ENCODE assay signal across 8 mouse cellular contexts in genomic region chr4:104643534-104644356, GRCm38 (mm10).
DNase-seq lines count a peak whose midpoint lies in the region; ATAC-seq and TF ChIP-seq lines count a peak whose summit lies in the region.

No protein-coding gene starts in this region.

- no peak for TF ChIP-seq EP300 in lung, postnatal 0 days (IDR thresholded peaks at IDR 0.05)

- no peaks in the 10 kb centered on the region for H3K27me3 ChIP-seq in lung, postnatal 0 days (replicated peaks; ENCODE audit: insufficient read depth, low read length)

- no peak overlapping the region for H3K4me3 ChIP-seq in lung, postnatal 0 days (ENCODE audit: low read depth, low read length)

- peak; percentile 49; the same call in 1 of the 2 replicates for ATAC-seq in lung, postnatal 0 days

- WGBS in lung, postnatal 0 days, result 54% methylated on average over 6 of the region's 6 CpGs

- DNase-seq in Muller cell, postnatal 12 days (ENCODE audit: inconsistent ontology term), result peak; percentile 48
- peak; percentile 89 for DNase-seq in cerebellum, adult 11-12 months
- DNase-seq in frontal cortex, postnatal 10 days (ENCODE audit: low spot score in 2 of 2), result peak; percentile 55 to 69
- DNase-seq in lung, postnatal 0 days (ENCODE audit: low spot score), result peak; percentile 10
- DNase-seq in gastrocnemius, postnatal 14 days, result no peak
- no peak for DNase-seq in urinary bladder, adult 2 months (ENCODE audit: low spot score)
- DNase-seq in embryo, embryonic 10.5 days (ENCODE audit: low spot score), result no peak
- DNase-seq in spleen, adult 12 weeks (ENCODE audit: low spot score), result no peak

- H3K4me2 ChIP-seq in lung, postnatal 0 days (replicated peaks; ENCODE audit: low read depth, low read length), result no peak overlapping the region

- no peaks in the 10 kb centered on the region for H3K9me3 ChIP-seq in lung, postnatal 0 days (ENCODE audit: low read length)

- TF ChIP-seq CTCF in lung, postnatal 0 days (IDR thresholded peaks at IDR 0.05), result no peak

- H3K9ac ChIP-seq in lung, postnatal 0 days (replicated peaks; ENCODE audit: low read depth), result no peak overlapping the region

- H3K36me3 ChIP-seq in lung, postnatal 0 days (ENCODE audit: insufficient read depth, low read length), result no peaks in the 10 kb centered on the region

- H3K27ac ChIP-seq in lung, postnatal 0 days (ENCODE audit: low read length), result no peak overlapping the region

- no peaks in the 10 kb centered on the region for H3K4me1 ChIP-seq in lung, postnatal 0 days (ENCODE audit: insufficient read depth, low read depth, low read length)

- intact Hi-C loops in gastrocnemius, postnatal 14 days (cut with DNase I; ENCODE audit: low total_unique reads), result loop anchor here (10.0 kb wide), 1 partner anchor 1511 kb away; no protein-coding TSS in a partner anchor

Comparison
In these comparisons a context has a peak if more than half of its experiments do, and no peak if none do; other contexts are left out.
1. DNase-seq: peak in Muller cell, postnatal 12 days (single experiment), cerebellum, adult 11-12 months (single experiment), frontal cortex, postnatal 10 days (2 of 2) and lung, postnatal 0 days (single experiment); none in gastrocnemius, postnatal 14 days (single experiment), urinary bladder, adult 2 months (single experiment), embryo, embryonic 10.5 days (single experiment) and spleen, adult 12 weeks (single experiment).